Mouse (Mus musculus): ENCODE results near the gene Heatr9.

The Heatr9 gene

DNA sequence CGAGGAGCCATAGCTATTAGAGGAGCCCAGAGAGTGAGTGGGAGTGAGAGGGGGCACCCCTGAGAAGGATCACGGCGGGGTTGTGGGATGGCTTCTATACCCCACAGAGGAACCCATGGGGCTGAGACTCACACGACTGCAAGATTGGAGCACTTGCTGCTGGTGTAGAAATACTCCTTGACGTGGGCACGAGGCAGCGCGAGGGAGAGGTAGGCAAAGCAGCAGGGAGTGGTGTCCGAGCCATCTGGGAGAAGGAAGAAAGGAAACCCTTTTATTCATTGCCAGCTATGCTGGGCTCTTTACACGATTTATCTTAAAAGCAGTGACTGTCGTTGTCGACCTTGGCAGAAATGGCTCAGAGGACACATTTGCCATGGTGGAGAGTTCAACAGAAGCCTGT lies 7.0 kb upstream of the Heatr9 start:
- DNase-seq, result no peak

GRCm38 (mm10) chr11:83518371-83518770 lies 3.6 kb downstream of the Heatr9 start:
- no peak for DNase-seq

GRCm38 (mm10) chr11:83517153-83517552 lies 4.8 kb downstream of the Heatr9 start:
- DNase-seq, result no peak

DNA sequence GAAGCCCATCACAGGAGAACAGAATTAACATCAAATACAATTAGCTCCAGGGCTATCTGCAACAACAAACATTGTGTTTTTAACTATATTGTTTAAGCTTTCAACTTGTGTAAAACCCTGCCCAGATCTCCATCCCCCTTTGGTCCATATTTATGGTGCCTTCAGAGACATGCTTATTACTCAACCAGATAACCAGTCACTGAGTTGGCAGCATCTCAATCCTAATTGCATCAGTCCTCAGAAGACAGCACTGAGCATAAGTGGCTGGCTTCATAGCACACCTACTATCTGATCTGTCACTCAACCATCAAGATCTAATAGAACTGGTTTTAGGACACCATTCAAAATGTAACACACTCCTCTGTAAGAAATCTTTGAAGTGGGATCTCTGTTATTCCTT lies 12.5 kb downstream of the Heatr9 start:
- DNase-seq, result peak; percentile 11

DNA sequence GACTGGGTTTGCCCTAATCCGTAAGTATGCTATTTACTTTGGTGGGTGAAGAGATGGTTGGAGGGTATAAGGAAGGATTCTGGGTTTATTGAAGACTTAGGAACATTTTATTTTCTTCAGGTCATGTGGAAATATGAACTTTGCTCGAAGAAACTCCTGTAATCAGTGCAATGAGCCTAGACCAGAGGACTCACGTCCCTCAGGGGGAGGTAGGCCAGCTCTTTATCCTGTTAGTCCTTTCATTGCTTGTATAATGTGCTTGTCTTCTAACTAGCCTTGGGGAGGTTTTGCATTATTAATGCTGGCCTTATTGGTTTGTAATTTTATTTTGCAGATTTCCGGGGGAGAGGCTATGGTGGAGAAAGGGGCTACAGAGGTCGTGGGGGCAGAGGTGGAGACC lies 17.7 kb downstream of the Heatr9 start:
- no peak for DNase-seq

- no peak for DNase-seq
These were observed 26.4 kb downstream of the Heatr9 start for GRCm38 (mm10) chr11:83495571-83495970.

DNA sequence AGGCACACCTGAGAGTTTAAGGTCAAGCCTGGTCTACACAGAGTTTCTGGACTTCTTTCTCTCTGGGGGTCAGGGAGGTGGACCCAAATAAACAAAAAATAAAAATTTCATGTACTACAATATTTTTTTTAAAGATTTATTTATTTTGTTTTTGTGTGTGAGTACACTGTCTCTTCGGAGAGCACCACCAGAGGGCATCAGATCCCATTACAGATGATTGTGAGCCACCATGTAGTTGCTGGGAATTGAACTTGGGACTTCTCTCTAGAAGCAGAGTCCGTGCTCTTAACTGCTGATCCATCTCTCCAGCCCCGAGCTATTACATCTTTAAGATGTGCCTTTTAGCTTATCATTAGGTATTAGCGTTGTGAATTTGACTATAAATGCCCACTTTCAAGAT lies 30.5 kb downstream of the Heatr9 start:
- DNase-seq, result peak; percentile 16

DNA sequence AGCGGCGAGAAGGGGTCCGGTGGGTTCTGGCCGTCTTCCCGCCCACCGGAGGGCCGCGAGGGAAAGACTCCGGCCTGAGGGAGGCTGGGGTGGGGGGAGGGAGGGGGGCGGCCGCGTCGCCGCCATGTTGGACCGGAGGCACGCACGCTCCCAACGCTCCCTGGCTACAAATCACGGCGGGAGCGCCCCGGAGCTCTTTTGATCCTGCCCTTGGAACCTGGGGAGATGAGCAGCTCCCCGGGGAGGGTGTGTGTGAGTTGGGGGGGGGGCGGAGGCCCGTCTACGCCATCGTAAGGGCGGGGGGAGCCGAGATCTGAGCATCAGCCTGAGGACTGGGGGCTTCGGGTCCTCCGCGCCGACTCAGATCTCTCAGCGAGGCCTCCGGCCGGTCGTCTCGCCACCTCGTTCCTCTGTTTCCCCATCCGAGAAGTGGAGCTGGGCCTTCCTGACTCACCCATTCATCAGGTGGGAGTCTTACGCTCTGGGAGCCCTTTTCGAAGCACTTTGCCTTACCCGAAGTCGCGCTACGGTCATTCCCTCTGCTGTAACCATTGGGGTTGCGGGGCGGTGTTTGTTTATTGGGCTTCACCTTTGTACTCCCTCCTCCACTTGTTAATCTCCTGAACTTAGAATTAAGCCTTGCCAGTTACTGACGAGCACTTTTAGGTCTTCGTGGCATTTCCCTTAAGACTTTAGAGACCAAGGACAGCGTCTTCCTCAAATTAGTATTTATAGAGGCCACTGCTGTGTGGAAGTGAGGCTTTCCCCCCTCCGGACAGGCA lies 48.5 kb downstream of the Heatr9 start:
- no peak for DNase-seq

- DNase-seq, result peak; percentile 98
These were observed 49.4 kb downstream of the Heatr9 start, which contains the start of gene Taf15 for GRCm38 (mm10) chr11:83472324-83473234. TSS of gene Taf15 (plus strand) at chr11:83473086.

DNA sequence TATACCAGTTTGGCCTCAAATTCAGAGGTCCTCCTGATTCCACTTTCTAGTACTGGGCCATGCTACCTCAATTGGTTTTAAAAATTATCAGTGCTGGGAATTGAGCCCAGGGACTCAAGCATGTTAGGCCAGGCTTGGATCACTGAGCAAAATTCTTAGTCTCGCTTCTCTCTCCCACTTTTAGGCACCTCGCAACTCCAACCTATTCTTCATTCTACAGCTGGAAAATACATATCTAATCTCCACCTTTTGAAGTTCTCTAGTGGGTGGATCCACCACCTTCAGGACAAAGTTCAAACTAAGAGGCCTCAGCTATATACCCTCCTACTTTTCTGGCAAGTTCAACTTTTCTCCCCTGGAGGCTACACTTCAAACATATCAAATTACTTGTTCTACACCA lies 50.2 kb downstream of the Heatr9 start:
- DNase-seq, result no peak

DNA sequence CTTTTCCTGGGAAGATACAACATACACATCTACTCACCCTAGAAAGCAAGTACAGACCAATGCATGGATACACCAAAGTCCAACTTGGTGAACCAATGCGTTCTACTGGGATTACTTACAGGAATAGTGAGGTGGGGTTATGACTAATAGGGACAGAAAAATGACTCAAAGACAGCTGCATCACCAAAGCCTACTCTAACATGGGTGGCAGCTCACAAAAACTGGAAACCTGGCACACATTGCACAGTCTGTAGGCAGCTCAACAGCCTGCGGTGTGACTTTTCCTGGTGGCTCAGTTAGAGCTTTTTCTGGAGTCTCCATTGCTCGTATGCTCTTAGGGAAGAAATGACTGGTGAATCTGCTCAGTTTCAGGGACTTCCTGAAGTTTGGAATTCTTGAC lies 53.2 kb downstream of the Heatr9 start:
- no peak for DNase-seq

- peak; percentile 88 for DNase-seq
These were observed 54.8 kb downstream of the Heatr9 start for GRCm38 (mm10) chr11:83467120-83467652.

GRCm38 (mm10) chr11:83465976-83466375 lies 56.0 kb downstream of the Heatr9 start:
- peak; percentile 86 for DNase-seq

DNA sequence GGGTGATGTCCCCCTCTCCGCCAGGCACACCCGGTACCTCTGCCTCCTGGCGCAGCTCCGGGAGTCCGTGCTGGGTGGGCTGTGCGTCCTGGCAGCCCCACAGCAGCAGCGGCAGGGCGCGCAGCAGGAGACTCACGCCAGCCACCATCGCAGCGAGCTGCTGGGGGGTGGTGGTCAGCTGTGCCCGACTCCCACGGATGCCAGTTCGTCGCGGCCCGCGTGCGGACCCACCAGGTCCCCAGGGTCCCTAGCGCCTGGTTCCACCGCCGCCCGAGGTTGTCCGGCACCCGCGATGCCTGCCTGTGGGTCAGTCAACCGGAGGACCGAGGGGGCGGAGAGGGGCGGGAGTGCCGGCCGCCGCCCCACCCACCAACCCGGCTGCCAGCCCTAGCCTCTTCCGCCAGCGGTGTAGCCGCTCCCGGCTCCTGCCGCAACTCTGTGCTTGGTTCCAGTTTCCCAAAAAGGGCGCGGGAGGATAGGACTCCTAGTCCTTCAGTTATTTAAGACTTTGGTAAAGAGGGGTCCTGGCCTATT lies 59.2 kb downstream of the Heatr9 start, which contains the start of gene Mmp28:
Gene Mmp28 (minus strand): TSS at position 361 of the 534 bp plus-strand sequence.
- DNase-seq, result peak; percentile 81

Measured in lung, postnatal 36 days (tissue).